Mouse (Mus musculus): ENCODE measurements around the gene Akap1.

Gene Akap1

GRCm38 (mm10) chr11:88878011-88878410 lies 13.6 kb upstream of the Akap1 start:
- no peak for DNase-seq (ENCODE audit: low read depth, low spot score)

DNA sequence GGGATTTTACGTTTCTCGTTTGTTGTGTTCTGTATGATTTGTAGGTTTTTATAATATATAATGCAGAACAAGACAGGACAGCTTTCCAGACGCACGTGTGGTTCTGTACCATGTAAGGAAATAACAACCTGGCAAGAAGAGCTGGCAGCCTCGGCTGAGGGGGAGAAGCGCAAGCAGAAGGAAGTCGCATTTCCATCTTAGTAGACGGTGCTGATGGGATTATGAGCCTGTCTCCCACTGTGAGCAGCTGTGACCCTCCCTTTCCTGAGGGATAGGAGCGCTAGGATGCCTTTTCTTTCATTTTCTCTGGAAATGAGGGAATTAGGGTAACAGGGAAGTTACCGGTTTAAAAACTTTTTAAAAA lies 9.3 kb upstream of the Akap1 start:
- DNase-seq (ENCODE audit: low read depth, low spot score): peak; percentile 42

DNA sequence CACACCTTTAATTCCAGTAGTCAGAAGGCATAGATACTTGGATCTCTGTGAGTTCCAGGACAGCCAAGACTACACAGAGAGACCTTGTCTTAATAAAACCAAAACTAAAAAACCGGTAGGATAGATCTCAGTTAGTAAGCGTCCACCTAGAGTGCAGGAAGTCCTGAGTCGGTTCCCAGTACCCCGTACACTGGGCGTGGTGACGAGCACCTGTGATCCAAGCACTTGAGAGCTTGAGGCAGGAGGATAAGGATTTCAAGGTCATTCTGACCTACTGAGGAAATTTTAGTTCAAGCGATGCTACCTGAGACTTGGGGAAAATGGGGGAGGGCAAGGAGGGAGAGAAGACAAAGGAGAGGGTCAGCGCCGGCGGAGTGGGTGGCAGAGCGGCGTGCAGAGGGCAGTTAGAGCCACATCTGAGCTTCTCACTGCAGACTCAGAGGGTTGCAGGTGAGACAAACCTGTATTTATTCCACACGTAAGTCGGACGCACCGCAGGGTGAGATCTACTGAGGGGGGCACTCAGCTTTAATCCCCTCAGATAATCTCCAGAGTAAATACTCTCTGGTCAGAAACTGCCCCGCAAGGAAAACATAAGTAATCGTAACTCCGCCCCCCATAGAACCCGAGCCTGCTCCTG lies 8.8 kb upstream of the Akap1 start:
- peak; percentile 50 for DNase-seq (ENCODE audit: low read depth, low spot score)

DNA sequence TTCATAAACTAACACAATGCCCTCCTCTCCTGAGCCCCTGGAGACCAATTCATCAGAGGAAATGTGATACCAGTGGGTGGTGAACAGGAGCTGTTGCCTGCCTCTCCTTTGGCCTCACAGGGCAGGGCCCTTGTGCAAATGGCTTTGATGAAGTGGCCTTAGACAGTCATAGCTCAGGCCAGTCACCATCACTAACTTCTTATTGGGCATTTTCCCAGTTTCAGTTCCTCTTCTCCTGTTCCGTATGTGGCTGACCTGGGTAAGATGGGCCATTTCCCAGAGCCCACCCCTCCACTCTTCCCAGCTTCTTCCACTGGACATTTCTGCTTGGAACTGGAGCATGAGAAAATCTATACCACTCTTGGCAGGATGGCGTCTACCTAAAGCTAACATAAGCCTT lies 5.1 kb upstream of the Akap1 start:
- no peak for DNase-seq (ENCODE audit: low read depth, low spot score)

DNA sequence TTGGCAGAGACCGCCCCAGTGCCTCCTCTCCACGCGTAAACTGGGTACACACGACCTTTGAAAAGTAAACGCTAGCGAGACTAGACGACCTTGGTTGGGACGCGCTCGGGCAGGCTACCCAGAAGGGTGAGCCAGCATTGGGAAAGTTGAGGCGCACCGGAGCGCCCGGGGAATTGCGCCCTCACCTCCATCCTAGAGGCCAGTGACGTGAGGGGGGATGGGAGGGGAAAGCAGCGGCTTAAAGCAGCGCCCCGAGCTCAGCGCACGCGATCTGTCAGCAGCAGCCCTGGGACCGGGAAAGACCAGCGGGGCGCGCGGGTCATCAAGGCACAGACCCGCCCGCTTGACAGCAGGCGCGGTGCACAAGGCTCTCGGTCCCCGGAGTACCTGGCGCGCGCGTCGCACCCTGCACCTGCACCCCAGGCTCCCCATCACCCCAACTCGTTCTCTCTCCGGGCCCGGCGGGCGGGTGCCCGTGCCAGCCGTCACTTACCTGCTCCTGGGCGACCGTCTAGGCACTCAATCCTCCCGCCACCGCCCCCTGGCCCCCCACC lies 405 bp downstream of the Akap1 start:
- DNase-seq (ENCODE audit: low read depth, low spot score): no peak

- DNase-seq (ENCODE audit: low read depth, low spot score): peak; percentile 45
These were observed 1.1 kb downstream of the Akap1 start for GRCm38 (mm10) chr11:88863071-88863903.

- DNase-seq (ENCODE audit: low read depth, low spot score): peak; percentile 35
These were observed 2.0 kb downstream of the Akap1 start for GRCm38 (mm10) chr11:88862355-88862754.

DNA sequence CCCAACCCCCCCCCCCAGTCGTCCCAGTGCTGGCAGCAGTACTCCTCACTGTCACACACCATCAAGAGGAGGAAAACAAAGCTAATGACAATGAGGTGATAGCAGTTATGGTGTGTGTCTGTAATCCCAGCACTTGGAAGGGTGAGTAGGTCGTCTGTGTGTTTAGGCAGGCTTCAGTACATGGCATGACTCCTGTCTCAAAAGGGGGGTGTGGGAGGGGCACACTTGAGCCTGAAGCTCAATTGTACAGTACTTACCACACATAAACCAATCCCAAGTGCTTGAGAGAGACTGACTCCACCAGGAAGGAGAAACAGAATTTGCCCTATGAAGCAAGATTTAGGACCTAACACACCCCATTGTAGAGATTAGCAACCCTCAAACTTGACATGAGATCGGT lies 3.3 kb downstream of the Akap1 start:
- DNase-seq (ENCODE audit: low read depth, low spot score): no peak

GRCm38 (mm10) chr11:88860641-88861040 lies 3.7 kb downstream of the Akap1 start:
- no peak for DNase-seq (ENCODE audit: low read depth, low spot score)

GRCm38 (mm10) chr11:88857311-88858005 lies 6.9 kb downstream of the Akap1 start:
- no peak for DNase-seq (ENCODE audit: low read depth, low spot score)

GRCm38 (mm10) chr11:88856383-88856782 lies 8.0 kb downstream of the Akap1 start:
- DNase-seq (ENCODE audit: low read depth, low spot score): no peak

DNA sequence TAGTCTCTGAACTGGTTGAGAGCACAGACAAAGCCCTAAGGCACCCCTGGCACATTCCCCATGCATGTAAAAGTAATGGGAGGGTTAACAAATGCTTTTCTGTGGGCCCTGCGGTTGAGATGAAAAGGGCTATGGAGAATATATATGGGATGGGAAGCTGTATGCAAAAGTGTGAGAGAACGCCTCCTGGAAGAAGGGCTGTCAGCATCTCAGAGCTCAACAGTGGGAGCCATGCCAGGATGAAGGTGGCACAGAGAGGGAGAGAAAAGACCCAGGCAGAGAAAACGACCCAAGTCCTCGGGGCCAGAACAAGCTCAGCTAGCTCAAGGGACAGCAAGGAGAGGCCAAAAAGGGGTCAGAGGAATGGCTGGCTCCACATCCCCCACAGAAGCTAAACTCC lies 8.6 kb downstream of the Akap1 start:
- no peak for DNase-seq (ENCODE audit: low read depth, low spot score)

GRCm38 (mm10) chr11:88853588-88853987 lies 10.8 kb downstream of the Akap1 start:
- no peak for DNase-seq (ENCODE audit: low read depth, low spot score)

DNA sequence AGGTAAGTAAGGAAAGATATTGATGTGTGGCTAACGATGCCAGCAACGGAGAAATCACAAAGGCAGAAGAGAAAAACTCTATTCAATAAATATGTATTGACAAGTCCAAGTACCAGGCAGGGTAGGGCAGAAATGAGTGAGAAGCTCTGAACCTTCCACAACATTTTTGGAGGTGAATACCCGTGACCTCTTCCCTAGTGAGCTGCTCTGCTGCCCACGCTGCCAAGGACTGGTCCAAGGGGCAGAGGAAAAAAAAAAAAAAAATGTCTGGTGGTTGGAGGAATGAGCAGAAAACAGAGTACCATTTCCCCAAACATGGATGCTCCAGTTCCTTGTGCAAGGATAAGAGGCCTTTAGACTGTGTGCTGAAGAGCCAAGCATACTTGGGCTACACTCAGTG lies 11.6 kb downstream of the Akap1 start:
- DNase-seq (ENCODE audit: low read depth, low spot score): no peak

DNA sequence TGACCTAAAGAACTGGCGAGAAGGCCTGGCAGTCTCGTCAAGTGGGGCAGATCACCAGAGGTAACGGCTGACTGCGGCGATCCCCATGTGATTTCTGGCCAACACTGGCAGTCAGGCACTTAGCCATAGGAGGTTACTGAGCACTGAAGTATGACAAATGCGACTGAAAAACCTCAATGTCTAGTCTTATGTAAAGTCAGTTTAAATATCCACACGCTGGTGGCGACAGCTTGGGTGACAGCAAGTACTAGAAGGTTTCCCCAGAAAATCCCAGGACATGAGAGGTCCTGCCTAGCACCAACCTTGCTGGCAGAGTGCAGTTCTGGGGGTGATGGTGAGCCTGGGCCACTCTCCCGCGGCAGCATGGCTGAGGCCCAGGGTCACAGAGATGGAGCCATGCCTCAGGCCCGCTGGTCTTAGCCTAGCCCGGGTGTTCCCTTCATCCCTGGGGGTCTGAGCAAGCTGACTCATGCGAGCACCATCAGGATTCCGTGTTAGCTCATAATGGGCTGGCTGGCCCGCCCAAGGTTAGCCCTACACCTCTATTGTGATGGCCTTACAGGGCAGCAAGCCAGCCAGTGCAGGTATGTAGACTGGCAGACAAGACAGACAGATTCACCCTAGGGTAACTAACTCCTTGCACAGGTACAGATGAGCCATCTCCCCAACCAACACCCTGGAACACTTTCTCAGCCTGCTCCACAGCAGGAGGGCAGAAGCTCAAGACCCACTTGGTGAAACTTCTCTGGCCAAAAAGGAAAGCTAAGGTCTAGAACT lies 13.1 kb downstream of the Akap1 start:
- DNase-seq (ENCODE audit: low read depth, low spot score): no peak

GRCm38 (mm10) chr11:88849732-88850131 lies 14.7 kb downstream of the Akap1 start:
- no peak for DNase-seq (ENCODE audit: low read depth, low spot score)

DNA sequence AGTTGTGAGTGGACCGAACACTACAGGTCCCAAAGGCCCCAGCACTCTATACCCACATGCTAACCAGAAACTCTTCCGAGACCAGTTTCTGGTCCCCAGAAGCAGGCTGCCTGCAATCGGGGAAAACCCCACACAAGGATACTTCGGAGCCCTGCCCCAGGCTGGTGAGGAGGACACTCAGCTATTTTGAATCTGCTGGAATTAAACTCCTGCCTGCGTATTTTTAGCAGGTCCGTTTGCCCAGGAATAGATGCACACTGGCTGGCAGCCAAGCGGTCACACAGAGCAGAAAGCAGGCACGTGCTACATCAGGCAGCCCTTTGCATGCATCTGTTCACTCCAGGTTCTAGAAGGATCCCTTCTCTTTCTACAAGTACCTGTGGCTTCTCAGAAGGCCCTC lies 15.1 kb downstream of the Akap1 start:
- DNase-seq (ENCODE audit: low read depth, low spot score): no peak

DNA sequence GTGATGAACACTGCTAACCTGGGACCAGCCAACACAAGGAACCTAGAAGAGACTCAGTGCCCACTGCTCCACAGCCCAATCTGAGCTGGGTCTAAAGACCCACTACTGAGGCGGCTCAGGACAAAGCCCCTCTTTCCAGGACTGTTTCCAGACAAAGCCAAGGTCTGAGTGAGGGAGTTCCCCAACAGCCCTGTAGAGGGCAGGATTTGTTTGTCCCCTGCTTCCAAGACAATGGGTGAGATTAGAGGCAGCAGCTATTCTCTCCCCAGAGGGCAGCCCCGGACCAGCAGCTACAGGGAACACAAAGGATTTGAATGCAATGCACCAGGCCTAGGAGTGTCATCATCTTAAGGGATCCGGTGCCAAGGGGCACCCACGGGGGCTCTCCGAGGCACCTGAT lies 15.8 kb downstream of the Akap1 start:
- DNase-seq (ENCODE audit: low read depth, low spot score): peak; percentile 24

DNA sequence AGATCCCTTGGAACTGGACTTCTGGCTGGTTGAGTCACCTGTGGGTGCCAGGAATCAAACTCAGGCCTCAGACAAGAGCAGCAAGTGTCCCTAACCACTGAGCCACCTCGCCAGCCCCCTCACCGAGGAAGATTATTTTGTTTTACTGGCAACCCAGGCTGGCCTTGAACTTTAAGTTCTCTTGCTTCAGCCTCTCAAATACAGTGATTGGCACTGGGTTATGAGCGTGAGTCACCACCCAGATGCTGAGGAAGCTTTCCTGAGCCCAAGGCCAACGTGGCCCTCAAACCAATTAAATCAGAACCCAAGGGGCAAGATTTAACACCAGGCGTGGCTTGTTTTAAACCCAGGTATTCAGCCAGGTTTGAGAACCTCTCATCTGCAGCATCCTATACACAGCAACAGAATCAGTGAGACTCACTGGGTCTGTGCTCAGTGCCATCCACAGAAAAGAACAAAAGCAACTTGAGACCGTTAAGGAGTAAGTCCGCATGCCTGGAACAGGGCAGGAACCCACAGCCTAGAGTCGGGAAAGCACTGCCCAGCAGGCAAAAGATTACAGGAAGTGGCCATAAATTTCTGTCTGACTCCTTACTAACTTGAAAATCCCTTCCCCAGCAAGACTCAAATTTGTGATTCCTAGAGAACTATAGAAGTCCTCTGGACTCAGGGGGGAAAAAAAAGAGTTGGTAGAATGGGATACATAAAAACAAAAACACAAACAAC lies 16.9 kb downstream of the Akap1 start:
- no peak for DNase-seq (ENCODE audit: low read depth, low spot score)

GRCm38 (mm10) chr11:88844384-88844783 lies 20.0 kb downstream of the Akap1 start:
- no peak for DNase-seq (ENCODE audit: low read depth, low spot score)

DNA sequence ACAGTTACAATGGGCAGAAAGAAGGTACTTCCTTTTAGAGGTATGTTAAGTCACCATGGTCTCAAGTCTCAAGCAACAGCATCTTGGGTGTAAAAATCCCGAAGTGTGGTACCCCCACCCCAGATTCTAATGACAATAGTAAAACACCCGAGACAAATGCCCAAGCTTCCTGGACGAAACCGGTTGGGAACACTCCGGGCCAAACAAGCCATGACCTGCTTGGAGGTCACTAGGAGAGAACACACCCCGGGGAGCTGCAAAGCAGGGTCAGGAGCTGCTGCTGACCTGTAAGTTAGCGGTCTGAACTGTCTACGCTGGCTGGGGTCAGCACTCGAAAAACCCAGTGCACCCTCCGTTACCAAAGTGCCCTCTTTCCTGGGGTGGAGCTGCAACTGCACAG lies 21.1 kb downstream of the Akap1 start:
- no peak for DNase-seq (ENCODE audit: low read depth, low spot score)
